Mouse (Mus musculus): ENCODE measurements around the gene Ldb2.

DNA sequence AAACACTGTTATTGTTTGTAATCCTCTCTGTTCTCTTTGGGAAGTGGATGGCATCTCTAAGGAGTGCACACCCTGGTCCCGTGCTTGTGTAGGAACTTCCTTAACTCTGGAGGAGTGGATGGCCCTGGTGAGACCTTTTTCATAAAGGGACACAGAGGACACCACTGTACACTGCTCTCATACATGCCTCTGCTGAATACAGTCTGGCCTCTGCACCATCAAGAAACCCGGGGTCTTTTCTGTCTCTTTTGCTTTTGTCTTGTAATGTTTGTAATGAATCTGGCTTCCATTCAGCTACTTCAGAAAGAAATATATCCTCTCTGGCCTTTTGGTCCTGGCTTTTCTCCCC lies 152.7 kb downstream of the Ldb2 start:
- TF ChIP-seq ZKSCAN1 (IDR thresholded peaks at IDR 0.05; ENCODE audit: low read depth, low read length) = no peak
- no peak for TF ChIP-seq NRF1 (IDR thresholded peaks at IDR 0.05; ENCODE audit: insufficient read depth, low read depth, low read length, poor library complexity, severe bottlenecking)
- no peak for TF ChIP-seq TCF12 (IDR thresholded peaks at IDR 0.05; ENCODE audit: low read depth, low read length)
- no peak for TF ChIP-seq CTCF (IDR thresholded peaks at IDR 0.05 in 2 of 3, conservative IDR thresholded peaks at IDR 0.05 in 1 of 3; ENCODE audit: control insufficient read depth in 1 of 3, insufficient read depth in 1 of 3, low read depth in 2 of 3, low read length in 3 of 3, poor library complexity in 1 of 3, severe bottlenecking in 1 of 3)
- no peak for TF ChIP-seq SMC3 (IDR thresholded peaks at IDR 0.05; ENCODE audit: low read depth, low read length)
- no peak for TF ChIP-seq MAFK (IDR thresholded peaks at IDR 0.05; ENCODE audit: borderline replicate concordance, low read depth, low read length)
- TF ChIP-seq POLR2A (IDR thresholded peaks at IDR 0.05; ENCODE audit: control insufficient read depth in 1 of 2, insufficient read depth in 1 of 2, low read depth in 1 of 2, low read length in 2 of 2, poor library complexity in 1 of 2) = no peak
- TF ChIP-seq ZMIZ1 (IDR thresholded peaks at IDR 0.05; ENCODE audit: low read depth, low read length) = no peak
- TF ChIP-seq JUND (IDR thresholded peaks at IDR 0.05; ENCODE audit: low read depth, low read length) = no peak
- no peak for TF ChIP-seq GATA1 (IDR thresholded peaks at IDR 0.05; ENCODE audit: low read depth, low read length)
- TF ChIP-seq SIN3A (IDR thresholded peaks at IDR 0.05; ENCODE audit: low read length) = no peak
